Mouse (Mus musculus): ENCODE data around the gene Zfp473. TPM values are rescaled to one million over a fixed set of nuclear protein-coding genes. Genes with fewer than 3 reads are reported as not detected.

Gene Zfp473
- polyA plus RNA-seq, 1 experiment from 2014 or later: 2.7 TPM

GRCm38 (mm10) chr7:44707169-44707675, 43.6 kb downstream of the Zfp473 start:
- Histone ChIP-seq H3K9me3 (ENCODE audit: control insufficient read depth, low read length) (no peaks in the 10 kb centered on the region), H3K36me3 (ENCODE audit: control insufficient read depth, insufficient read depth, low read length) (no peaks in the 10 kb centered on the region), H3K4me1 (replicated peaks; ENCODE audit: control insufficient read depth, insufficient read depth, low read length) (no peaks in the 10 kb centered on the region), H3K27me3 (replicated peaks; ENCODE audit: control insufficient read depth, insufficient read depth, low read length) (no peaks in the 10 kb centered on the region), H3K4me3 (ENCODE audit: low read depth, low read length) (no peak overlapping the region), H3K9ac (ENCODE audit: low read depth, low read length) (no peak overlapping the region), H3K4me2 (no peak overlapping the region), H3K27ac (ENCODE audit: low read depth, low read length) (no peak overlapping the region)
- WGBS: 81% methylated on average over 5 of the region's 5 CpGs
- DNase-seq (ENCODE audit: low spot score) (no peak), ATAC-seq (replicated peaks; ENCODE audit: low FRiP score) (no peak)

GRCm38 (mm10) chr7:44706322-44706721, 44.5 kb downstream of the Zfp473 start:
- DNase-seq (ENCODE audit: low spot score): no peak
- Histone ChIP-seq H3K4me3 (ENCODE audit: low read depth, low read length) (no peak overlapping the region), H3K27ac (ENCODE audit: low read depth, low read length) (no peak overlapping the region), H3K36me3 (ENCODE audit: control insufficient read depth, insufficient read depth, low read length) (no peaks in the 10 kb centered on the region), H3K9me3 (ENCODE audit: control insufficient read depth, low read length) (no peaks in the 10 kb centered on the region), H3K4me1 (replicated peaks; ENCODE audit: control insufficient read depth, insufficient read depth, low read length) (no peaks in the 10 kb centered on the region), H3K27me3 (replicated peaks; ENCODE audit: control insufficient read depth, insufficient read depth, low read length) (no peaks in the 10 kb centered on the region), H3K9ac (ENCODE audit: low read depth, low read length) (no peak overlapping the region), H3K4me2 (no peak overlapping the region)
- ATAC-seq (replicated peaks; ENCODE audit: low FRiP score): no peak

- no peaks in the 10 kb centered on the region for H3K4me1 ChIP-seq (replicated peaks; ENCODE audit: control insufficient read depth, insufficient read depth, low read length)
- H3K4me2 ChIP-seq: no peak overlapping the region
- H3K27ac ChIP-seq (ENCODE audit: low read depth, low read length): no peak overlapping the region
- no peaks in the 10 kb centered on the region for H3K27me3 ChIP-seq (replicated peaks; ENCODE audit: control insufficient read depth, insufficient read depth, low read length)
- ATAC-seq (replicated peaks; ENCODE audit: low FRiP score) (no peak), DNase-seq (ENCODE audit: low spot score) (no peak)
- H3K36me3 ChIP-seq (ENCODE audit: control insufficient read depth, insufficient read depth, low read length): no peaks in the 10 kb centered on the region
- H3K4me3 ChIP-seq (ENCODE audit: low read depth, low read length): no peak overlapping the region
- WGBS: 89% methylated on average over 4 of the region's 4 CpGs
- no peaks in the 10 kb centered on the region for H3K9me3 ChIP-seq (ENCODE audit: control insufficient read depth, low read length)
- no peak overlapping the region for H3K9ac ChIP-seq (ENCODE audit: low read depth, low read length)
Observed at GRCm38 (mm10) chr7:44705086-44705485, 45.8 kb downstream of the Zfp473 start.

- Histone ChIP-seq H3K27ac (ENCODE audit: low read depth, low read length) (no peak overlapping the region), H3K4me1 (replicated peaks; ENCODE audit: control insufficient read depth, insufficient read depth, low read length) (no peaks in the 10 kb centered on the region), H3K27me3 (replicated peaks; ENCODE audit: control insufficient read depth, insufficient read depth, low read length) (no peaks in the 10 kb centered on the region), H3K36me3 (ENCODE audit: control insufficient read depth, insufficient read depth, low read length) (no peaks in the 10 kb centered on the region), H3K9me3 (ENCODE audit: control insufficient read depth, low read length) (no peaks in the 10 kb centered on the region), H3K4me2 (no peak overlapping the region), H3K4me3 (ENCODE audit: low read depth, low read length) (no peak overlapping the region), H3K9ac (ENCODE audit: low read depth, low read length) (no peak overlapping the region)
- no peak for DNase-seq (ENCODE audit: low spot score)
- no peak for ATAC-seq (replicated peaks; ENCODE audit: low FRiP score)
- WGBS: 53% methylated on average over 3 of the region's 3 CpGs
Observed at GRCm38 (mm10) chr7:44704363-44704762, 46.5 kb downstream of the Zfp473 start.

DNA sequence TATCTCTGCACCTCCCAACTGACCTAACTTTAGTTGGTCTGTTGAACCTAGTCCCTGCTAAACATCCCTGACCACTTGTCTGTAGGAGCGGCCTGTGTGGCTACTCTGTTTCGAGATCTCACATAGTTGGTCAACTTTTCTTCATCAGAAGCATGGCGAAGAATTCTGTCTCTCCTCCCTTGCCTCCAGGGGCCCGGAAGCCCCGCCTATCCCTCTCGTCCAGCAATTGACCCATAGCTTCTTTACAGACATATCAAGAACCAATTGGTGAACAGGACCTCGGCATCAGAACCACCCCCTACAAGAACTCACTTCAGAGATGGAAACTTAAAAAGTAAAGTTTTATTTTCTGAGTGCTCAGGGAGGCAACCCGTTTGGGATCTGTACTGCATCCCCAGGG, 47.9 kb downstream of the Zfp473 start:
- H3K36me3 ChIP-seq (ENCODE audit: control insufficient read depth, insufficient read depth, low read length): no peaks in the 10 kb centered on the region
- no peaks in the 10 kb centered on the region for H3K4me1 ChIP-seq (replicated peaks; ENCODE audit: control insufficient read depth, insufficient read depth, low read length)
- 68% methylated on average over 8 of the region's 8 CpGs for WGBS
- no peak for DNase-seq (ENCODE audit: low spot score)
- no peak overlapping the region for H3K27ac ChIP-seq (ENCODE audit: low read depth, low read length)
- no peak overlapping the region for H3K4me2 ChIP-seq
- H3K27me3 ChIP-seq (replicated peaks; ENCODE audit: control insufficient read depth, insufficient read depth, low read length): no peaks in the 10 kb centered on the region
- no peak overlapping the region for H3K9ac ChIP-seq (ENCODE audit: low read depth, low read length)
- ATAC-seq (replicated peaks; ENCODE audit: low FRiP score): no peak
- no peak overlapping the region for H3K4me3 ChIP-seq (ENCODE audit: low read depth, low read length)
- no peaks in the 10 kb centered on the region for H3K9me3 ChIP-seq (ENCODE audit: control insufficient read depth, low read length)

DNA sequence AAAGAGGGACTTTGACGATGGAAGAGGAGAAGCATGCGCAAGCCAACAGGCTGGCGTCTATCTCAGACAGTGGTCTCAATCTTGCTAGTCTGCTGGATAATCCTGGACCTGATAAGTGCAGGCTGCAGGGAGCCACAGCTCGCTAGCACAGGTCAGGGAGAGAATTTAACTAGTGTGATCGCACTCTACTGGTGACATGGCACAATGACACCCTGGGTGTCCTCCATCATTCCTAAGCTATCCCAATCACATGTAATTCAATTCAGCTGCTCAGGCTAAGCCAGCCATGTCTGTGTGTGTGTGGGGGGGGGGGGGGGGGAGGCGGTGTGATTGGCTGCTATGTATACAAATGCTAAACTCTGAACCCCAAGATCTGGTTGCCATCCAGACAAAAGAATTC, 48.9 kb downstream of the Zfp473 start:
- WGBS: 7% methylated on average over 6 of the region's 6 CpGs
- Histone ChIP-seq H3K4me1 (replicated peaks; ENCODE audit: control insufficient read depth, insufficient read depth, low read length) (no peaks in the 10 kb centered on the region), H3K27me3 (replicated peaks; ENCODE audit: control insufficient read depth, insufficient read depth, low read length) (no peaks in the 10 kb centered on the region), H3K9ac (ENCODE audit: low read depth, low read length) (no peak overlapping the region), H3K4me3 (ENCODE audit: low read depth, low read length) (no peak overlapping the region), H3K4me2 (no peak overlapping the region), H3K27ac (ENCODE audit: low read depth, low read length) (no peak overlapping the region), H3K36me3 (ENCODE audit: control insufficient read depth, insufficient read depth, low read length) (no peaks in the 10 kb centered on the region), H3K9me3 (ENCODE audit: control insufficient read depth, low read length) (no peaks in the 10 kb centered on the region)
- ATAC-seq (replicated peaks; ENCODE audit: low FRiP score) (no peak), DNase-seq (ENCODE audit: low spot score) (no peak)

GRCm38 (mm10) chr7:44697980-44698379, 52.9 kb downstream of the Zfp473 start:
- Histone ChIP-seq H3K27ac (ENCODE audit: low read depth, low read length) (no peak overlapping the region), H3K4me2 (peak overlapping the region; percentile 2; the same call in 1 of the 2 replicates), H3K4me1 (replicated peaks; ENCODE audit: control insufficient read depth, insufficient read depth, low read length) (no peaks in the 10 kb centered on the region), H3K9ac (ENCODE audit: low read depth, low read length) (no peak overlapping the region), H3K27me3 (replicated peaks; ENCODE audit: control insufficient read depth, insufficient read depth, low read length) (no peaks in the 10 kb centered on the region), H3K4me3 (ENCODE audit: low read depth, low read length) (no peak overlapping the region), H3K36me3 (ENCODE audit: control insufficient read depth, insufficient read depth, low read length) (no peaks in the 10 kb centered on the region), H3K9me3 (ENCODE audit: control insufficient read depth, low read length) (no peaks in the 10 kb centered on the region)
- no peak for DNase-seq (ENCODE audit: low spot score)
- no peak for ATAC-seq (replicated peaks; ENCODE audit: low FRiP score)
- WGBS: 41% methylated on average over 7 of the region's 7 CpGs

DNA sequence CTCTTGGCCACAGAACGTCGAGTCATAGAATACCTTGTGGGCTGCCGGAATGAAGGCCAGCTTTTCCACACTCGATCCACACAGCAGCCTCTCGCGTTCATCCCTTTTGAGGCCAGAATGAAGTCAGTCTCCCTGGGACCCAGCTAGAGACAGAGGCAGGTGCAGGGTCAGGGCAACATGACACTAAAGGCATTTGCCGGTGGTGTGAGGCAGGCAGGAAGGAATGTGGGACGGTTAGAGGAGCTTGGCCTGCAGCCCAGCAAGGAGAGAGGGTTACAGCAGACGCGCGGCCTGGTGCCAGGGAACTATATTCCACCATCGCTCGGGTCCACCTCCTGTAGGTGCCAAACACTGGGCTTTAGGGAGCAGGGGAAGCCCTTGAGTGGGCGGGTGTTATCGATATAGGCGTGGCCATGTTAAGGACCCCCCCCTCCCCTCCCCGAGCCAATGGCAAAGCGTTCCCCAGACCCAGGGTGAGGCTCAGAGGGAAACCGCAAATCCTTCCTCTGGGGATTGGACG, 53.6 kb downstream of the Zfp473 start:
- H3K27me3 ChIP-seq (replicated peaks; ENCODE audit: control insufficient read depth, insufficient read depth, low read length): no peaks in the 10 kb centered on the region
- no peak for ATAC-seq (replicated peaks; ENCODE audit: low FRiP score)

DNA sequence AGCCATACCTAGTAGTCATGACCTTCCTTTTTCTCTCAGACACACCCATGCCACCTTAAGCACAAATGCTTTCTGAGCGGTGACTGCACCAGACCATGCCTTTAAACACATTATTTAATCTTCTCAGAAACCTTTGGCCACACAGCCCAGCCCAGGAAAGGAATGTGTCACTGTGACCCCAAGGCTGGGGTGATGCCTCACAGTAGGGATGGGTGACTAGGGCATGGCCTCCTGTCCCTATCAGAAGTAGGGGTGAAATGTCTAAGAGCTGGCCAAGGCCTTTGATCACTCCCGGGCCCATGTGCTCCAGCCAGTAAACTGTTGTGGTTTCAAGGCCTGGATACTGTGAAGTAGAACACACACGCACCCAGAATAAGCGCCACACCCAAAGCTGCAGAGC, 55.6 kb downstream of the Zfp473 start:
- Histone ChIP-seq H3K4me2 (no peak overlapping the region), H3K27ac (ENCODE audit: low read depth, low read length) (no peak overlapping the region), H3K4me3 (ENCODE audit: low read depth, low read length) (no peak overlapping the region), H3K9ac (ENCODE audit: low read depth, low read length) (no peak overlapping the region), H3K4me1 (replicated peaks; ENCODE audit: control insufficient read depth, insufficient read depth, low read length) (no peaks in the 10 kb centered on the region), H3K36me3 (ENCODE audit: control insufficient read depth, insufficient read depth, low read length) (no peaks in the 10 kb centered on the region), H3K27me3 (replicated peaks; ENCODE audit: control insufficient read depth, insufficient read depth, low read length) (no peaks in the 10 kb centered on the region), H3K9me3 (ENCODE audit: control insufficient read depth, low read length) (no peaks in the 10 kb centered on the region)
- DNase-seq (ENCODE audit: low spot score): no peak
- no peak; the same call in 1 of the 2 replicates for ATAC-seq (replicated peaks; ENCODE audit: low FRiP score)
- 72% methylated on average over 4 of the region's 4 CpGs for WGBS

More for the DNA sequence above, 53.6 kb downstream of the Zfp473 start:
- DNase-seq (ENCODE audit: low spot score): no peak
- Histone ChIP-seq H3K27ac (ENCODE audit: low read depth, low read length) (no peak overlapping the region), H3K9ac (ENCODE audit: low read depth, low read length) (no peak overlapping the region), H3K4me3 (ENCODE audit: low read depth, low read length) (no peak overlapping the region), H3K4me2 (no peak overlapping the region), H3K9me3 (ENCODE audit: control insufficient read depth, low read length) (no peaks in the 10 kb centered on the region), H3K36me3 (ENCODE audit: control insufficient read depth, insufficient read depth, low read length) (no peaks in the 10 kb centered on the region), H3K4me1 (replicated peaks; ENCODE audit: control insufficient read depth, insufficient read depth, low read length) (no peaks in the 10 kb centered on the region)
- 15% methylated on average over 20 of the region's 20 CpGs for WGBS
